Mouse (Mus musculus) C2C12 (cell line): ENCODE data around the gene Pcdh8. TPM values are rescaled to one million over a fixed set of nuclear protein-coding genes. Genes with fewer than 3 reads are reported as not detected.

ENCODE experiments used
- H3K27me3 ChIP-seq: one replicate; pipeline ENCODE4 v1.6.1; 2011; ENCODE audit not compliant: control insufficient read depth, insufficient read depth, insufficient read length
- H3K36me3 ChIP-seq: one replicate; pipeline ENCODE4 v1.6.1; 2011; ENCODE audit not compliant: control insufficient read depth, insufficient read depth
- H3K4me3 ChIP-seq: one replicate; pipeline ENCODE4 v1.5.1; 2011; ENCODE audit warnings: mild to moderate bottlenecking, control low read depth; ENCODE audit not compliant: poor library complexity, insufficient read depth, severe bottlenecking
- H3K79me2 ChIP-seq: one replicate; pipeline ENCODE4 v1.6.1; 2011; ENCODE audit not compliant: control insufficient read depth, insufficient read depth
- H3K79me3 ChIP-seq: one replicate; pipeline ENCODE4 v1.6.1; 2011; ENCODE audit warnings: low read depth, control low read depth
- H3ac ChIP-seq: one replicate; pipeline ENCODE3; 2011; ENCODE audit warnings: low read depth; ENCODE audit not compliant: control insufficient read depth, insufficient read length
- CEBPB ChIP-seq: IDR thresholded peaks from one replicate; pipeline ENCODE4 v1.6.1; 2011; ENCODE audit warnings: low read depth, mild to moderate bottlenecking, control low read depth, moderate library complexity
- CTCF ChIP-seq: IDR thresholded peaks from one replicate; pipeline ENCODE4 v1.5.1; 2011; ENCODE audit not compliant: control insufficient read depth, insufficient read depth, insufficient read length
- FOSL1 ChIP-seq: IDR thresholded peaks from one replicate; pipeline ENCODE4 v1.8.0; 2011; ENCODE audit warnings: mild to moderate bottlenecking, low read length; ENCODE audit not compliant: poor library complexity, insufficient read depth, severe bottlenecking
- MAX ChIP-seq: IDR thresholded peaks from one replicate; pipeline ENCODE4 v1.6.1; 2011; ENCODE audit warnings: mild to moderate bottlenecking, control low read depth
- MYOD1 ChIP-seq: IDR thresholded peaks from one replicate; pipeline ENCODE4 v1.6.1; 2011; ENCODE audit warnings: low read depth; ENCODE audit not compliant: control insufficient read depth, insufficient read length
- MYOG ChIP-seq: IDR thresholded peaks from one replicate; pipeline ENCODE4 v1.6.1; 2011; ENCODE audit not compliant: control insufficient read depth, insufficient read length; ENCODE audit errors: extremely low read depth
- USF1 ChIP-seq: IDR thresholded peaks from one replicate; pipeline ENCODE4 v1.6.1; 2011; ENCODE audit warnings: low read depth, mild to moderate bottlenecking, control low read depth, moderate library complexity
- long read RNA-seq, 2 experiments: library from polyadenylated mRNA; unstranded; transcript quantifications; one replicate each; pipeline ENCODE4 v2.0.0; 2019 to 2020
- polyA plus RNA-seq: library from polyadenylated mRNA; unstranded; fragments of >200 nt; fragmentation: generic; extraction: Trizol; gene quantifications from one replicate; pipeline ENCODE4 v1.2.1, GENCODE M21; 2012; ENCODE audit warnings: missing spikeins

Gene Pcdh8
- 0.07 TPM for polyA plus RNA-seq
- long read RNA-seq, experiment 1, result 0 reads
- long read RNA-seq, experiment 2, result 0 reads

DNA sequence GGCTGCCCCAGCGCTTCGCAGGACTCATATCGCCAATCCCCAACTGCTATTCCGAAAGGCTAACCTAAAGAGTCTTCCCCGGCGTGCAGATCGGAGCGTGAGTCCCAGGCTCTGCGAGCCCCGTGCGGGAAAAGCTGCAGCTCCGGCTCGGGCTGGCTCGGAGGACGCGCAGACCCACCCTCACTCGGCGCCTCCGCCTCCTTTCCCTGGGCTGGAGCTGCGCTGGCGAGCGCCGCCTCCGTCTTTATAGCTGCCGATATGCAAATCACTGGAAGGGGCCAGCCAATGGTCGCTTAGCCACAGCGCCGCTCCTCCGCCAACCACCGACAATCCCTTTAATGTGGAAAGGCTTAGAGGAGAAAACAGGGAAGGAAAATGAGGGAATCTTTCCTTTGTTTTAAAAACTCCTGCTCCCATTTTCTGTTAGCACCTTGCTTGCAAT, at the start of gene Pcdh8:
Gene Pcdh8, minus strand, starts transcription at position 219 of the 442 bp plus-strand sequence.
- H3K4me3 ChIP-seq, result no peak within 1 kb of the TSS
- H3K36me3 ChIP-seq, result no peaks in the 10 kb centered on the region
- H3K79me2 ChIP-seq, result no peaks in the 10 kb centered on the region
- peaks cover 41% of the 10 kb centered on the region for H3K27me3 ChIP-seq
- TF ChIP-seq FOSL1 (no peak), CEBPB (no peak), MAX (no peak), MYOD1 (no peak), USF1 (no peak), CTCF (no peak), MYOG (no peak)
- H3K79me3 ChIP-seq, result no peaks in the 10 kb centered on the region
- H3ac ChIP-seq, result no peak within 1 kb of the TSS

DNA sequence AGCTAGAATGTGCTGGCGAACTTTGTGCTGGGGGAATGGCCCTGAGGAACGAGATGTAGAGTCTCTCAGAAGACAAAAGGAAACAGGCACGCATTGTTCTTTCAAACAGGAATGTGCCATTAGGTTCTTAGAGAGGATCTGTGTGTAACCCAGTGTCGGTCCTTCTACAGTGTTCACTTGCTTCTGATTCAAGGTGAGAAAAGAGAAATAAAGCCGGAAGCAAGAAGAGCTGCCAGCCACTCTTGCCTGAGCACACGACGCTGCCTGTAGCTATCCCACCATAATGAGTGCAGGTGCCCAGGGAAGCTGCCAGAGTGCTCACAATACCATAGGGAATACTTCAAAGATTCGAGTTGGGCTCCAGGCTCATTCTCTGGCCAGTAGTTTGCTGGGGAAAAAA, 43.6 kb upstream of the Pcdh8 start:
- Histone ChIP-seq H3K79me3 (no peaks in the 10 kb centered on the region), H3K36me3 (no peaks in the 10 kb centered on the region), H3K27me3 (no peaks in the 10 kb centered on the region), H3K79me2 (no peaks in the 10 kb centered on the region), H3ac (no peak overlapping the region), H3K4me3 (no peak overlapping the region)
- TF ChIP-seq CEBPB (no peak), MYOG (no peak), FOSL1 (no peak), MYOD1 (no peak), USF1 (no peak), MAX (no peak), CTCF (no peak)

DNA sequence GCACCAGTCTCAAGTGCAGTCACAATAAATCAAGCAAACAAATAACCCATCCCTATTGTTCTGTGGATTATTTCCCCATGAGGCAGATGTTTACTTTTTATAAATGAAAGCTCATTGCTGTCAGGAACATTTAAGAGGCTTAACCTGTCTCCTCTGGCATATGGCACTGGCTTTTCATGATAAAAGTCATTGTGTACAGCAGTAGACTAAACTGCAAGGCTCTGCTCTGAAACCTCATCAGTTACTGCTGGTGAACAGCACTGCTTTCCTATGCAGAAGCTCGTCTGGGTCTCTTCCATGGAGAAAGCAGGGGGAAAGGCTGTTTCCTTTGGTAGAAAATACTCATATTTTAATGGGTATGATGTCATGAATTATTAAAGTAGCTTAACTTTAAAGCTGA, 43.0 kb upstream of the Pcdh8 start:
- no peaks in the 10 kb centered on the region for H3K79me2 ChIP-seq
- no peaks in the 10 kb centered on the region for H3K79me3 ChIP-seq
- H3K27me3 ChIP-seq, result no peaks in the 10 kb centered on the region
- no peak overlapping the region for H3ac ChIP-seq
- TF ChIP-seq CEBPB, result no peak
- no peak for TF ChIP-seq MYOG
- TF ChIP-seq FOSL1, result no peak
- TF ChIP-seq MYOD1, result no peak
- H3K4me3 ChIP-seq, result no peak overlapping the region
- H3K36me3 ChIP-seq, result no peaks in the 10 kb centered on the region

DNA sequence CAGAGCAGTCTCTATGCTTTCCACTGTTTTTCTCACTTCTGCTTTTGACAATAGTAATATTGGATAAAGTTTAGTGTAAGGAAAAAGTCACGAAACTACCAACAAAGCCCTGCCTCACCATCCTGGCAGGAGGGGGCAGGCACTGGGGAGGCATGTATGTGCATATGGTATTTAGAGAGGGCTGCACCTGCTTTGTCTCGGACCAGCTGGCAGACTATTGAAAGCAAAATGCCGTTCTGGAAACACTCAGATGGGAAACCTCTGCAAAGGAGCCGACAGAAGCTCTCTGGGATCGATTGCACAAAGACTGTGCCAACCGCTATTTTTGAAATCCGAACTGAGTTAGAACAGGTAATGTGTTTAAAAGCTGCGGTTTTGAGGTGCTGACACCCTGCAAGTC, 22.1 kb upstream of the Pcdh8 start:
- Histone ChIP-seq H3K27me3 (no peaks in the 10 kb centered on the region), H3K79me3 (no peaks in the 10 kb centered on the region), H3K36me3 (no peaks in the 10 kb centered on the region), H3ac (no peak overlapping the region), H3K4me3 (no peak overlapping the region), H3K79me2 (no peaks in the 10 kb centered on the region)
- TF ChIP-seq MYOD1, result no peak
- no peak for TF ChIP-seq MYOG
- TF ChIP-seq CTCF, result no peak
- TF ChIP-seq CEBPB, result no peak
- no peak for TF ChIP-seq FOSL1
- no peak for TF ChIP-seq MAX
- no peak for TF ChIP-seq USF1

DNA sequence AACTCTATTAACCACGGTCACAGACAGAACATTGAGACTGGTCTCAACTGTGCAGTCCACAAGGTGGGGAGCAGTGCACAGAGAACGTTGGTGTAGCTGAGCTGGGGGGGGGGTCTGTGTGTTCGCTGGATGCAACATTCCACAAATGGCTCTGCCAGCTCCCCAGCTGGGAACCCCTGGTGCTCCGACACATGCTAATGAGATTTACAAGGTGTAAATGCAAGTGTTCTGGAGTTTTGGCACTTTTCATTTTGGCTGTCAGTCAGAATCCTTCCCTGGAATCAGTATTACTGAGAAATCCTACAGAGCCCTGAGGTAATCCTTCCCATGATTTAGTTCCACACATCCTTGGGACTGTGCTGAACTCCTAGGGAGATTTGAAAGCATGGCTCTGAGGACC, 18.4 kb upstream of the Pcdh8 start:
- TF ChIP-seq MYOG (no peak), MYOD1 (no peak), CEBPB (no peak), CTCF (no peak), FOSL1 (no peak), MAX (no peak), USF1 (no peak)
- no peaks in the 10 kb centered on the region for H3K79me2 ChIP-seq
- H3ac ChIP-seq, result no peak overlapping the region
- no peaks in the 10 kb centered on the region for H3K27me3 ChIP-seq
- H3K79me3 ChIP-seq, result no peaks in the 10 kb centered on the region
- no peaks in the 10 kb centered on the region for H3K36me3 ChIP-seq
- H3K4me3 ChIP-seq, result no peak overlapping the region

DNA sequence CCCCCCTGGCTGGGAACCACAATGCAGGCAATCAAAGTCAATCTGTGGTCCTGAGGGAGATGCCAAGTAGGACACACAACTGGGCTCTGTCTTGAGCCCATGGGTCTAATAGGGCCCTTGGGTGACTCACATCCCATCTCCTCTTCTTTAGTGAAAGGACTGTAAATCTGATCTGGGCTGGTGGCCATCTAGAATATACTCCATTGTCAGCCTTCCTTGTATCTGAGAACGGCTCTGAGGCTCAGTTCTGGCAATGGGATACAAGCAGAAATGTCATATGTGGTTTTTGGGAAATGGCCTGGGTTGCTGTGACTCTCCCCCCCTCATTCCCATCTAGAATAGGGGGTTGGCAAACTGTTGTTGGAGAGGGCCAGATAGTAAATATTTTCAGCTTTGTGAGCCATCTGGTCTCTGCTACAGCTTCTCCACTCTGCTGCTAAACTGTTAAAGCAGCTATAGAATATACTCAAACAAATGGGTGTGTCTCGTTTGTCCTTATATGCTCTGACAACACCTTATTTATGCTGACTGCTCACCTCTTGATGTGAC, 17.6 kb upstream of the Pcdh8 start:
- no peak for TF ChIP-seq CTCF
- TF ChIP-seq USF1, result no peak
- no peak for TF ChIP-seq CEBPB
- no peak for TF ChIP-seq MAX
- H3K4me3 ChIP-seq, result no peak overlapping the region
- no peaks in the 10 kb centered on the region for H3K36me3 ChIP-seq
- no peaks in the 10 kb centered on the region for H3K79me2 ChIP-seq
- H3K79me3 ChIP-seq, result no peaks in the 10 kb centered on the region
- H3K27me3 ChIP-seq, result no peaks in the 10 kb centered on the region
- no peak overlapping the region for H3ac ChIP-seq
